Mouse (Mus musculus) hindbrain, embryonic 15.5 days (tissue): ENCODE data around the gene Znhit3. TPM values are rescaled to one million over a fixed set of nuclear protein-coding genes. Genes with fewer than 3 reads are reported as not detected.
A peak's percentile ranks its signal among the peaks of the same experiment; 100 is the strongest.

Experiments
- ATAC-seq: fragments of 200-750 bp; cut with Nextera tagmentation; 2 replicates; pipeline ENCODE4 v1.8.0; 2017; ENCODE audit warnings: low read depth, moderate number of reproducible peaks, moderate TSS enrichment; ENCODE audit not compliant: low FRiP score
- H3K27ac ChIP-seq: fragments of 300-500 bp; sonication (generic); replicated peaks from 2 replicates; pipeline ENCODE4 v1.5.1; 2015; ENCODE audit warnings: mild to moderate bottlenecking, inconsistent platforms
- H3K27me3 ChIP-seq: fragments of 300-500 bp; sonication (generic); 2 replicates; pipeline ENCODE4 v1.6.1; 2015; ENCODE audit warnings: control low read depth, inconsistent platforms
- H3K36me3 ChIP-seq: fragments of 300-500 bp; sonication (generic); 2 replicates; pipeline ENCODE4 v1.6.1; 2015; ENCODE audit warnings: control low read depth, inconsistent platforms
- H3K4me1 ChIP-seq: fragments of 300-500 bp; sonication (generic); replicated peaks from 2 replicates; pipeline ENCODE4 v1.6.1; 2015; ENCODE audit warnings: control low read depth, inconsistent platforms
- H3K4me2 ChIP-seq: fragments of 300-500 bp; sonication (generic); 2 replicates; pipeline ENCODE4 v1.6.1; 2015; ENCODE audit warnings: moderate library complexity, mild to moderate bottlenecking, inconsistent platforms
- H3K4me3 ChIP-seq: fragments of 300-500 bp; sonication (generic); 2 replicates; pipeline ENCODE4 v1.5.1; 2015; ENCODE audit warnings: mild to moderate bottlenecking, inconsistent platforms
- H3K9ac ChIP-seq: fragments of 300-500 bp; sonication (generic); 2 replicates; pipeline ENCODE4 v1.6.1; 2015; ENCODE audit warnings: inconsistent platforms
- H3K9me3 ChIP-seq: fragments of 300-500 bp; sonication (generic); 2 replicates; pipeline ENCODE4 v1.6.1; 2016; ENCODE audit warnings: control low read depth, inconsistent platforms
- WGBS: fragments of 180-500 bp; shearing (Covaris S2); methylation state at CpG from one replicate; pipeline ENCODE4 v1.1.7; 2015; 5-methylcytosine and 5-hydroxymethylcytosine counted together
- microRNA-seq: library from miRNA; unstranded; fragments of <30 nt; microRNA quantifications from one replicate; pipeline ENCODE4, GENCODE M21; 2016
- polyA plus RNA-seq: library from polyadenylated mRNA; unstranded; fragments of >200 nt; fragmentation: Nextera tagmentation; extraction: Ambion mirVana; gene quantifications from 2 replicates; pipeline ENCODE4 v1.2.1, GENCODE M21; 2015

Gene Znhit3
- polyA plus RNA-seq, 1 experiment from 2014 or later = 67.9 TPM

DNA sequence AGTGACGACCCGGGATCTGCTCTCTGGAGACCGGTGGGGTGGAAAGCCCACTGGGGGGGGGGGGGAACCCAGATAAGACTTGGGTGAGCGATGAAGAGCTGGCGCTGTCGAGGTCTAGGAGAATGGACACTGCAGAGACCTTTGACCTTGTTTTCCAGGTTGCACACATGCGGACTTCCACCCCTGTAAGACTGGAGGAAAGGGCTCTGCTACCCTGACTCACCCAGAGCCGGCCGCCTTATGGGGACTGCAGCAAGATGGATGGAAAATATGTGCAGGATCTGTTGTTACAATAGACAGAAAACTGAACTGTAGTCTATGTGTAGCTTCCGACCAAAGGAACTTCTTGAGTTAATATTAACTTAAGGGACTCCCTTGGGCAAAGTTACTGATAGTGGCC is 45.1 kb downstream of the Znhit3 start:
- WGBS = under 1% methylated on average over 10 of the region's 10 CpGs
- peak overlapping the region; percentile 66 for H3K4me2 ChIP-seq
- peak overlapping the region; percentile 95 for H3K9ac ChIP-seq
- H3K4me1 ChIP-seq = peaks cover 28% of the 10 kb centered on the region
- H3K36me3 ChIP-seq = no peaks in the 10 kb centered on the region
- ATAC-seq = peak; percentile 43; the same call in 1 of the 2 replicates
- H3K9me3 ChIP-seq = no peaks in the 10 kb centered on the region
- no peaks in the 10 kb centered on the region for H3K27me3 ChIP-seq
- peak overlapping the region; percentile 100 for H3K27ac ChIP-seq
- H3K4me3 ChIP-seq = peak overlapping the region; percentile 88

DNA sequence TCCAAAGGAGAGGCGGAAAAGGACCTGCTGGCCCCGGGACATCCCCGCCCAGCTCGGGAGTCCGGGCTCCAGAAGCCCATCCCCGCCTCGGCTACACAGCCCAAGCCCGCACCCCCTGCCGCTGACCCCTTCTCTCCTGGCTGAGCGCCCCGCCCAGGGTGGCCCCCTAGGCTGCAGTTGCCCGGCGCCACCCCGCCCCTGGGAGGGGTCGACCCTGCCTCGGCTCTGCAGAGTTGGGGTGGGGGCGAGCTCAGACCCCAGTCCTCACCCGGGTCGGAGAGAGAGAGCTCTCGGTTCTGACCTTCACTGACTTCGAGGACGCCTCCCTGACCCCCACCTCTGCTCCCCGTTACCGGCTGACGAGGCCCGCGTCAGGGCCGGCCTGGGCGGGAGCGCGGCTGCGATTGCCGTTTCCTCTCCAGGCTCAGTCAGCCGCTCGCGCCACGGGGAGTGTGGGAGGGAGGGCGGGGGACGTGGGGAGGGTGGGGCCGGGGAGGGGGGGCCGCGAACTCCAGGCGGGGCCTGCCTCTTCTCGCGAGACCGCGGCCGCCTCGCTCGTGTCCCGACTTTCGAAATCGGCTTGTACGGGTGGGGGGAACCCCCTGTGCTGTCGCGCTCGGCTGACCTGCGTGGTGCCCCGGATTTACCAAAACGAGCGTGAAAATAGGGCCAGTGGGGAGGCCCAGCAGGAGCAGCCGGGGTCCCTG is 45.7 kb downstream of the Znhit3 start, which contains the start of gene Ggnbp2:
Ggnbp2 (minus strand) TSS at position 481 of the 707 bp plus-strand sequence.
- WGBS = under 1% methylated on average over 47 of the region's 62 CpGs
- no peaks in the 10 kb centered on the region for H3K36me3 ChIP-seq

DNA sequence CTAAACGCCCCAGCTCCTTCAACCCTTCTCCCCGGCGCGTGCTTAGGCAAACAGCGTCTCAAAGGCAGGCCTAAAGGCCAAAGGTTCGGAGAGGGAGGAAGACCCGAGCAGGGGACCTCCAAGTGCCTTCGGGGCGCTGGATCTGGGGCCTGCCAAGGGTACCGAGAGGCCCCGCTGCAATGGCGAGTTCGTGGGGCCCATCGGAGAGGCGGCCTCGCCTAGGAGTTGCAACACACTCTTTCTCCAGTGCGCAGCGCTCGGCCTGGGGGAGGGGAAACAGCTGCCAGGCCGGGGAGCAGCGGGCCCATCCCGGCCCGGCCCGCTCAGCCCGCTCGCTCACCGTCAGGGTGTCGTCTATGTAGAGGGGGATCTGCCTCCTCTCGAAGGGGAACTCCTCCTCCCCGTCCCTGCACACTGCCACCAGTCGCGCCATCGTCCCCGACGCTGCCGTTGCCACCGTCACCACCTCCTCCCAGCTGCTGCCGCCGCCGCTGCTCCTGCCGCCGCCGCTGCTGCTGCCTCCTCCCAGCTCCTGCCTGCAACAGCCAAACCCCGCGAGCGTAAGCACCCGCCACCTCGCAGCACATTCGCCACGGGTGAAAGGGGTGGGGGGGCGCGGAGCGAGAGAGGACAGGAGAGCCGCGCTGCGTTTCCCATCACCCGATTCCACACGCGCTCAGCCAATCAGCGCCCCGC is 46.5 kb downstream of the Znhit3 start:
- Histone ChIP-seq H3K27ac (peak overlapping the region; percentile 100), H3K4me2 (peak overlapping the region; percentile 83), H3K36me3 (no peaks in the 10 kb centered on the region), H3K9me3 (no peaks in the 10 kb centered on the region), H3K4me1 (peaks cover 34% of the 10 kb centered on the region), H3K4me3 (peak overlapping the region; percentile 88), H3K27me3 (no peaks in the 10 kb centered on the region), H3K9ac (peak overlapping the region; percentile 85)
- 0% methylated on average over 59 of the region's 61 CpGs for WGBS
- peak; percentile 84 for ATAC-seq

More for the DNA sequence above, 45.7 kb downstream of the Znhit3 start, which contains the start of gene Ggnbp2:
- H3K4me1 ChIP-seq = peaks cover 31% of the 10 kb centered on the region
- H3K27me3 ChIP-seq = no peaks in the 10 kb centered on the region
- H3K4me2 ChIP-seq = peak within 1 kb of the TSS; percentile 83
- peak; percentile 90 for ATAC-seq
- peak within 1 kb of the TSS; percentile 100 for H3K27ac ChIP-seq
- peak within 1 kb of the TSS; percentile 95 for H3K9ac ChIP-seq
- peak within 1 kb of the TSS; percentile 88 for H3K4me3 ChIP-seq
- no peaks in the 10 kb centered on the region for H3K9me3 ChIP-seq

DNA sequence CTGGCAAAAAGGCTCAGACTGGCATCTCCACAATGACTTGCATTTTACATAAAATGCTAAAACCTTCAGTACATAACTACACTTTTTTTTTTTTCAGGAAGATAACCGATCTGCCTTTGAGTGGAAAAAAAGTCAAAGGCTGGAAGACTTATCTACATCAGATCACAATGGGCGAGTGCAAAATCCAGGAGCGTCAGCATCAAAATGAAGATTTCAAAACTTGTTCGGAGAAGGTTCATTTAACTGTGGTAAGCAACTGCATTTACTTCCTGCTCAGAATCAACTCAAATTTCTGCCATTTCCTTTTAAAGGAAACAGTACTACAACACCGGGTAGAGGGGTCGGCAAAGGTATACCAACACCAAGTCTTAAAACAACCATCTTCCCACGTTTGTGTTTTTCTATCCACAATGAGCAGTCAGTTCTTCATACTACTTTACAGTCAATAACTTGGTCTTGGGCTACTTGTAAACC is 47.3 kb downstream of the Znhit3 start:
- ATAC-seq = no peak
- H3K4me3 ChIP-seq = peak overlapping the region; percentile 88
- no peaks in the 10 kb centered on the region for H3K9me3 ChIP-seq
- no peaks in the 10 kb centered on the region for H3K36me3 ChIP-seq
- peak overlapping the region; percentile 100 for H3K27ac ChIP-seq
- peak overlapping the region; percentile 83 for H3K4me2 ChIP-seq
- 16% methylated on average over 7 of the region's 7 CpGs for WGBS
- no peaks in the 10 kb centered on the region for H3K27me3 ChIP-seq
- peaks cover 34% of the 10 kb centered on the region for H3K4me1 ChIP-seq
- H3K9ac ChIP-seq = peak overlapping the region; percentile 85

- Histone ChIP-seq H3K27ac (no peak overlapping the region), H3K36me3 (no peaks in the 10 kb centered on the region), H3K4me3 (no peak overlapping the region), H3K4me2 (peak overlapping the region; percentile 28; the same call in 1 of the 2 replicates), H3K9ac (no peak overlapping the region), H3K9me3 (no peaks in the 10 kb centered on the region), H3K27me3 (no peaks in the 10 kb centered on the region), H3K4me1 (peaks cover 34% of the 10 kb centered on the region)
- no peak for ATAC-seq
- 93% methylated on average over 2 of the region's 2 CpGs for WGBS
Observed at GRCm38 (mm10) chr11:84867586-84867985, 48.6 kb downstream of the Znhit3 start.

DNA sequence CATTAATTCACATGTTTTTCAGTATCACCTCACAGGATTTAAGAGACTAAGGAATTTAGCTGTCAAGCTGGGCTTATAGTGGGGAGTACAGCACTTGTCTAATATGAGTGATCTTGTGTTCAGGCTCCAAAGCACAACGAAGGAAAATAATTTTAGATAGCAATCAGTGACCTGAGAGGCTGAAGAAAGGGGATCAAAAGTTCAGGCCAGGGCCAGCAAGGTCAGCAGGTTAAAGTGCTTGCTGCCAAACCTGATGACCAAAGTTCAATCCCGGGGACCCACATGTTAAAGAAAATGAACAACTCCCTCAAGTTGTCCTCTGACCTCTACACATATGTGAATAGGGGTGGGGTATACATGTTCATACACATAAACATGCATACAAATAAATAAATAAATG is 50.9 kb downstream of the Znhit3 start:
- no peaks in the 10 kb centered on the region for H3K27me3 ChIP-seq
- no peak overlapping the region for H3K9ac ChIP-seq
- ATAC-seq = no peak
- no peak overlapping the region for H3K27ac ChIP-seq
- peaks cover 28% of the 10 kb centered on the region for H3K4me1 ChIP-seq
- no peaks in the 10 kb centered on the region for H3K9me3 ChIP-seq
- H3K4me2 ChIP-seq = no peak overlapping the region
- no peak overlapping the region for H3K4me3 ChIP-seq
- H3K36me3 ChIP-seq = peaks cover 5% of the 10 kb centered on the region
- 83% methylated on average over 2 of the region's 2 CpGs for whole genome bisulfite sequencing

Small RNAs within 50 kb of the gene (microRNA-seq; reads per million reads assigned to microRNA genes)
- gene Gm23564 = not detected

Other genes with a start within 250 kb of the Znhit3 start
- gene Mrm1, start 96.9 kb downstream of the Znhit3 start, polyA plus RNA-seq = 20.0 TPM in 2 replicates
- 8.6 and 10.5 TPM in 2 replicates for gene Dhrs11, start 87.4 kb downstream of the Znhit3 start, polyA plus RNA-seq
- 68.9 and 72.9 TPM in 2 replicates for gene Ggnbp2, start 45.5 kb downstream of the Znhit3 start, polyA plus RNA-seq
- gene Myo19, start 36.2 kb downstream of the Znhit3 start, polyA plus RNA-seq = 6.8 and 7.7 TPM in 2 replicates
- 2.2 and 2.3 TPM in 2 replicates for gene Pigw, start 36.1 kb downstream of the Znhit3 start, polyA plus RNA-seq
- 3.8 and 4.1 TPM in 2 replicates for gene Car4, start 41.4 kb upstream of the Znhit3 start, polyA plus RNA-seq
- gene Usp32, start 223.8 kb upstream of the Znhit3 start, polyA plus RNA-seq = 10.6 and 11.9 TPM in 2 replicates